Mouse (Mus musculus) embryonic fibroblast, embryonic 13.5 days (primary cell): Measurements from ENCODE around the gene Pole.

Experiments
- CTCF ChIP-seq: IDR thresholded peaks from 2 replicates; pipeline ENCODE4 v1.5.1; 2011; ENCODE audit warnings: mild to moderate bottlenecking, control low read depth, low read length, moderate library complexity, borderline replicate concordance; ENCODE audit not compliant: insufficient read depth
- POLR2A ChIP-seq: IDR thresholded peaks from 2 replicates; pipeline ENCODE4 v1.6.1; 2011; ENCODE audit warnings: low read depth, mild to moderate bottlenecking, control low read depth, low read length, moderate library complexity

DNA sequence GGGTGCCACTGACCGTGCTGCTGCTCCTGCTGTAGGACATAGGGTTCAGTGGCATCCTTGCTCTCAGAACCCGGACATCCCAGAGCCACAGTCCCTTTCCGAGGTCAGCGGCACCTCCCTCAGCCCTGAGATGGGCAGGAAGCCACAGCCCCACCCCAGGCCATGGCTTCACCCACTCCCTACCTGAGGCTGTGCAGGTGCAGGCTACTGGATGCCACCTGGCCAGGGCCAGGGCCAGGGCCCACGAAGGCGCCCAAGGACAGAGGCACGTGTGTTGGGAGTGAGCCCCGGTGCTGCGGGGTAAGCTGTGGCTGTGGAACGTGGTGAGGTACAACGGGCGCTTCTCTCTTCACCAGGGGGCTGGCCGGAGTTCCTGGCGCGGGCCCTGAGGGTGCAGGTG lies 93.0 kb downstream of the Pole start:
- TF ChIP-seq CTCF (no peak), POLR2A (no peak)
